Mouse (Mus musculus) small intestine, adult 2 months (tissue): Measurements from ENCODE around the gene Map4.

ENCODE experiments used
- CTCF ChIP-seq: fragments of 200-500 bp; IDR thresholded peaks from 2 replicates; pipeline ENCODE4 v1.5.1; 2012; ENCODE audit warnings: low read depth, mild to moderate bottlenecking, control low read depth, inconsistent platforms, low read length, moderate library complexity, mixed read lengths; ENCODE audit not compliant: insufficient replicate concordance, insufficient read length; ENCODE audit errors: extremely low read depth
- POLR2A ChIP-seq: fragments of 200-500 bp; IDR thresholded peaks from 2 replicates; pipeline ENCODE4 v1.6.1; 2012; ENCODE audit warnings: low read depth, mild to moderate bottlenecking, control low read depth, inconsistent platforms, low read length, moderate library complexity

GRCm38 (mm10) chr9:109964761-109965160 lies 33.5 kb downstream of the Map4 start:
- TF ChIP-seq CTCF (no peak), POLR2A (no peak)
